Mouse (Mus musculus) mature B cell (primary cell): ENCODE results near the gene Kcnd3.

Source experiments
- in situ Hi-C: fragments of 300-500 bp; cut with MboI; formaldehyde crosslinking; loops from 2 replicates; pipeline ENCODE4 v1.14.3; 2019

Kcnd3 gene

GRCm38 (mm10) chr3:105451627-105452555 is at the start of gene Kcnd3:
Kcnd3 (plus strand) TSS chr3:105452330.
- in situ Hi-C loops, result no loop called here

GRCm38 (mm10) chr3:105402676-105403075 is 49.5 kb upstream of the Kcnd3 start:
- in situ Hi-C loops, result no loop called here

GRCm38 (mm10) chr3:105403410-105404076 is 48.6 kb upstream of the Kcnd3 start:
- in situ Hi-C loops, result no loop called here

- in situ Hi-C loops, result no loop called here
Measured at GRCm38 (mm10) chr3:105404077-105404446, 48.1 kb upstream of the Kcnd3 start.

- in situ Hi-C loops, result no loop called here
Measured at GRCm38 (mm10) chr3:105405516-105405915, 46.6 kb upstream of the Kcnd3 start.

GRCm38 (mm10) chr3:105406036-105406435 is 46.1 kb upstream of the Kcnd3 start:
- in situ Hi-C loops, result no loop called here

GRCm38 (mm10) chr3:105408211-105408610 is 43.9 kb upstream of the Kcnd3 start:
- in situ Hi-C loops, result no loop called here

- in situ Hi-C loops, result no loop called here
Measured at GRCm38 (mm10) chr3:105410810-105411209, 41.3 kb upstream of the Kcnd3 start.

GRCm38 (mm10) chr3:105411776-105412175 is 40.4 kb upstream of the Kcnd3 start:
- in situ Hi-C loops, result no loop called here

GRCm38 (mm10) chr3:105412229-105412628 is 39.9 kb upstream of the Kcnd3 start:
- in situ Hi-C loops, result no loop called here

GRCm38 (mm10) chr3:105412681-105413080 is 39.4 kb upstream of the Kcnd3 start:
- in situ Hi-C loops, result no loop called here

- in situ Hi-C loops, result no loop called here
Measured at GRCm38 (mm10) chr3:105418441-105418840, 33.7 kb upstream of the Kcnd3 start.

- in situ Hi-C loops, result no loop called here
Measured at GRCm38 (mm10) chr3:105422391-105422790, 29.7 kb upstream of the Kcnd3 start.

GRCm38 (mm10) chr3:105423427-105423826 is 28.7 kb upstream of the Kcnd3 start:
- in situ Hi-C loops, result no loop called here

- in situ Hi-C loops, result no loop called here
Measured at GRCm38 (mm10) chr3:105428586-105428985, 23.5 kb upstream of the Kcnd3 start.

GRCm38 (mm10) chr3:105436383-105436782 is 15.7 kb upstream of the Kcnd3 start:
- in situ Hi-C loops, result no loop called here

GRCm38 (mm10) chr3:105436971-105437370 is 15.2 kb upstream of the Kcnd3 start:
- in situ Hi-C loops, result no loop called here

- in situ Hi-C loops, result no loop called here
Measured at GRCm38 (mm10) chr3:105440873-105441495, 11.1 kb upstream of the Kcnd3 start.

GRCm38 (mm10) chr3:105450641-105451470 is 1.3 kb upstream of the Kcnd3 start:
- in situ Hi-C loops, result no loop called here

GRCm38 (mm10) chr3:105452556-105453213 is 555 bp downstream of the Kcnd3 start:
- in situ Hi-C loops, result no loop called here
